Mouse (Mus musculus) embryonic facial prominence, embryonic 12.5 days (tissue): ENCODE results near the gene Cul1. TPM values are rescaled to one million over a fixed set of nuclear protein-coding genes. Genes with fewer than 3 reads are reported as not detected.

ENCODE experiments used
- ATAC-seq: fragments of 200-750 bp; cut with Nextera tagmentation; 2 replicates; pipeline ENCODE4 v1.8.0; 2017; ENCODE audit not compliant: insufficient number of reproducible peaks, insufficient read depth, low FRiP score, low TSS enrichment
- H3K27ac ChIP-seq: fragments of 300-500 bp; sonication (generic); 2 replicates; pipeline ENCODE4 v1.5.1; 2016; ENCODE audit warnings: mild to moderate bottlenecking
- H3K27me3 ChIP-seq: fragments of 300-500 bp; sonication (generic); 2 replicates; pipeline ENCODE4 v1.6.1; 2016; ENCODE audit warnings: mild to moderate bottlenecking, moderate library complexity
- H3K36me3 ChIP-seq: fragments of 300-500 bp; sonication (generic); 2 replicates; pipeline ENCODE4 v1.6.1; 2016; ENCODE audit warnings: mild to moderate bottlenecking
- H3K4me1 ChIP-seq: fragments of 300-500 bp; sonication (generic); 2 replicates; pipeline ENCODE4 v1.6.1; 2016
- H3K4me2 ChIP-seq: fragments of 300-500 bp; sonication (generic); replicated peaks from 2 replicates; pipeline ENCODE4 v1.6.1; 2016; ENCODE audit warnings: mild to moderate bottlenecking, moderate library complexity
- H3K4me3 ChIP-seq: fragments of 300-500 bp; sonication (generic); 2 replicates; pipeline ENCODE4 v1.5.1; 2016; ENCODE audit warnings: mild to moderate bottlenecking
- H3K9ac ChIP-seq: fragments of 300-500 bp; sonication (generic); 2 replicates; pipeline ENCODE4 v1.6.1; 2016; ENCODE audit warnings: mild to moderate bottlenecking, moderate library complexity
- H3K9me3 ChIP-seq: fragments of 300-500 bp; sonication (generic); 2 replicates; pipeline ENCODE4 v1.6.1; 2016; ENCODE audit warnings: mild to moderate bottlenecking, moderate library complexity
- WGBS: fragments of 180-500 bp; shearing (Covaris S2); methylation state at CpG from one replicate; pipeline ENCODE4 v1.1.7; 2016; 5-methylcytosine and 5-hydroxymethylcytosine counted together
- polyA plus RNA-seq: library from polyadenylated mRNA; unstranded; fragments of >200 nt; fragmentation: Nextera tagmentation; extraction: Ambion mirVana; gene quantifications from 2 replicates; pipeline ENCODE4 v1.2.1, GENCODE M21; 2016

Cul1 gene
- polyA plus RNA-seq, 1 experiment from 2014 or later, result 167 TPM

- Histone ChIP-seq H3K4me3 (no peak overlapping the region), H3K4me1 (no peaks in the 10 kb centered on the region), H3K36me3 (peaks cover 87% of the 10 kb centered on the region), H3K9me3 (no peaks in the 10 kb centered on the region), H3K27me3 (no peaks in the 10 kb centered on the region), H3K27ac (no peak overlapping the region), H3K4me2 (no peak overlapping the region), H3K9ac (no peak overlapping the region)
- ATAC-seq, result no peak
- WGBS, result 88% methylated on average over 2 of the region's 2 CpGs
Measured at GRCm38 (mm10) chr6:47520030-47520429, 66.8 kb downstream of the Cul1 start.

- Histone ChIP-seq H3K36me3 (peaks cover 91% of the 10 kb centered on the region), H3K27me3 (no peaks in the 10 kb centered on the region), H3K9me3 (no peaks in the 10 kb centered on the region), H3K4me2 (no peak overlapping the region), H3K27ac (no peak overlapping the region), H3K4me3 (no peak overlapping the region), H3K4me1 (no peaks in the 10 kb centered on the region), H3K9ac (no peak overlapping the region)
- 94% methylated on average over 3 of the region's 3 CpGs for WGBS
- ATAC-seq, result no peak
Measured at GRCm38 (mm10) chr6:47522431-47522830, 69.2 kb downstream of the Cul1 start.

GRCm38 (mm10) chr6:47525041-47525440, 71.8 kb downstream of the Cul1 start:
- Histone ChIP-seq H3K9me3 (no peaks in the 10 kb centered on the region), H3K27me3 (no peaks in the 10 kb centered on the region), H3K36me3 (peaks cover 90% of the 10 kb centered on the region), H3K27ac (no peak overlapping the region), H3K9ac (no peak overlapping the region), H3K4me3 (no peak overlapping the region), H3K4me1 (no peaks in the 10 kb centered on the region), H3K4me2 (no peak overlapping the region)
- ATAC-seq, result no peak
- 78% methylated on average over 2 of the region's 2 CpGs for whole genome bisulfite sequencing

- no peak for ATAC-seq
- H3K36me3 ChIP-seq, result peaks cover 92% of the 10 kb centered on the region
- H3K9ac ChIP-seq, result no peak overlapping the region
- no peak overlapping the region for H3K4me2 ChIP-seq
- H3K9me3 ChIP-seq, result no peaks in the 10 kb centered on the region
- H3K4me3 ChIP-seq, result no peak overlapping the region
- no peaks in the 10 kb centered on the region for H3K4me1 ChIP-seq
- no peaks in the 10 kb centered on the region for H3K27me3 ChIP-seq
- H3K27ac ChIP-seq, result no peak overlapping the region
- 53% methylated on average over 4 of the region's 4 CpGs for WGBS
Measured at GRCm38 (mm10) chr6:47526446-47526845, 73.2 kb downstream of the Cul1 start.

GRCm38 (mm10) chr6:47527129-47527528, 73.9 kb downstream of the Cul1 start:
- Histone ChIP-seq H3K4me1 (no peaks in the 10 kb centered on the region), H3K36me3 (peaks cover 91% of the 10 kb centered on the region), H3K27me3 (no peaks in the 10 kb centered on the region), H3K9me3 (no peaks in the 10 kb centered on the region), H3K4me2 (no peak overlapping the region), H3K4me3 (no peak overlapping the region), H3K27ac (no peak overlapping the region), H3K9ac (no peak overlapping the region)
- no peak for ATAC-seq
- WGBS, result 79% methylated on average over 2 of the region's 2 CpGs

GRCm38 (mm10) chr6:47527655-47528054, 74.5 kb downstream of the Cul1 start:
- no peaks in the 10 kb centered on the region for H3K9me3 ChIP-seq
- no peak for ATAC-seq
- peaks cover 92% of the 10 kb centered on the region for H3K36me3 ChIP-seq
- 59% methylated on average over 1 of the region's 1 CpGs for WGBS
- no peak overlapping the region for H3K27ac ChIP-seq
- no peak overlapping the region for H3K9ac ChIP-seq
- no peak overlapping the region for H3K4me3 ChIP-seq
- H3K27me3 ChIP-seq, result no peaks in the 10 kb centered on the region
- no peak overlapping the region for H3K4me2 ChIP-seq
- no peaks in the 10 kb centered on the region for H3K4me1 ChIP-seq

GRCm38 (mm10) chr6:47532547-47532946, 79.3 kb downstream of the Cul1 start:
- Histone ChIP-seq H3K4me1 (no peaks in the 10 kb centered on the region), H3K9me3 (no peaks in the 10 kb centered on the region), H3K27me3 (no peaks in the 10 kb centered on the region), H3K27ac (no peak overlapping the region), H3K9ac (no peak overlapping the region), H3K36me3 (peaks cover 85% of the 10 kb centered on the region), H3K4me2 (no peak overlapping the region), H3K4me3 (no peak overlapping the region)
- WGBS, result 76% methylated on average over 1 of the region's 1 CpGs
- no peak for ATAC-seq

- 86% methylated on average over 5 of the region's 5 CpGs for WGBS
- Histone ChIP-seq H3K36me3 (peaks cover 66% of the 10 kb centered on the region), H3K4me3 (no peak overlapping the region), H3K9ac (no peak overlapping the region), H3K4me1 (no peaks in the 10 kb centered on the region), H3K9me3 (no peaks in the 10 kb centered on the region), H3K4me2 (no peak overlapping the region), H3K27me3 (no peaks in the 10 kb centered on the region), H3K27ac (no peak overlapping the region)
- no peak for ATAC-seq
Measured at GRCm38 (mm10) chr6:47535333-47535732, 82.1 kb downstream of the Cul1 start.

GRCm38 (mm10) chr6:47552280-47552679, 99.1 kb downstream of the Cul1 start:
- Histone ChIP-seq H3K4me1 (no peaks in the 10 kb centered on the region), H3K27me3 (no peaks in the 10 kb centered on the region), H3K4me3 (no peak overlapping the region), H3K4me2 (no peak overlapping the region), H3K36me3 (peaks cover 67% of the 10 kb centered on the region), H3K9ac (no peak overlapping the region), H3K9me3 (no peaks in the 10 kb centered on the region), H3K27ac (no peak overlapping the region)
- no peak for ATAC-seq
- WGBS, result 91% methylated on average over 4 of the region's 4 CpGs

- Histone ChIP-seq H3K4me1 (no peaks in the 10 kb centered on the region), H3K9me3 (no peaks in the 10 kb centered on the region), H3K36me3 (peaks cover 57% of the 10 kb centered on the region), H3K9ac (no peak overlapping the region), H3K4me2 (no peak overlapping the region), H3K27me3 (no peaks in the 10 kb centered on the region), H3K4me3 (no peak overlapping the region), H3K27ac (no peak overlapping the region)
- 92% methylated on average over 2 of the region's 2 CpGs for WGBS
- ATAC-seq, result no peak
Measured at GRCm38 (mm10) chr6:47559287-47559686, 106.1 kb downstream of the Cul1 start.

- peaks cover 51% of the 10 kb centered on the region for H3K36me3 ChIP-seq
- no peaks in the 10 kb centered on the region for H3K4me1 ChIP-seq
- H3K4me3 ChIP-seq, result no peak overlapping the region
- ATAC-seq, result no peak
- no peaks in the 10 kb centered on the region for H3K9me3 ChIP-seq
- no peak overlapping the region for H3K4me2 ChIP-seq
- H3K9ac ChIP-seq, result no peak overlapping the region
- no peak overlapping the region for H3K27ac ChIP-seq
- H3K27me3 ChIP-seq, result no peaks in the 10 kb centered on the region
Measured at GRCm38 (mm10) chr6:47560407-47560806, 107.2 kb downstream of the Cul1 start.

- Histone ChIP-seq H3K4me1 (no peaks in the 10 kb centered on the region), H3K27me3 (no peaks in the 10 kb centered on the region), H3K4me2 (no peak overlapping the region), H3K9ac (no peak overlapping the region), H3K27ac (no peak overlapping the region), H3K9me3 (no peaks in the 10 kb centered on the region), H3K36me3 (peaks cover 51% of the 10 kb centered on the region), H3K4me3 (no peak overlapping the region)
- WGBS, result 94% methylated on average over 2 of the region's 2 CpGs
- ATAC-seq, result no peak
Measured at GRCm38 (mm10) chr6:47560846-47561245, 107.6 kb downstream of the Cul1 start.

- ATAC-seq, result no peak
- Histone ChIP-seq H3K27me3 (no peaks in the 10 kb centered on the region), H3K4me3 (no peak overlapping the region), H3K9me3 (no peaks in the 10 kb centered on the region), H3K9ac (no peak overlapping the region), H3K27ac (no peak overlapping the region), H3K4me1 (no peaks in the 10 kb centered on the region), H3K4me2 (no peak overlapping the region), H3K36me3 (peaks cover 50% of the 10 kb centered on the region)
- WGBS, result 92% methylated on average over 5 of the region's 5 CpGs
Measured at GRCm38 (mm10) chr6:47561426-47561825, 108.2 kb downstream of the Cul1 start.
